Mouse (Mus musculus) megakaryocyte, embryonic 14.5 days (primary cell): ENCODE results near the gene Gm12166. TPM values are rescaled to one million over a fixed set of nuclear protein-coding genes. Genes with fewer than 3 reads are reported as not detected.
"Not testable (repeated sequence)": the region's sequence is repeated elsewhere in the genome, so short reads cannot be mapped to it uniquely, and the experiment has no call there.

Experiments used
- H3K27me3 ChIP-seq: replicated peaks from 2 replicates; pipeline ENCODE3; 2012; ENCODE audit warnings: inconsistent platforms
- H3K36me3 ChIP-seq: replicated peaks from 2 replicates; pipeline ENCODE3; 2012; ENCODE audit warnings: low read length, inconsistent platforms, mixed read lengths
- H3K4me1 ChIP-seq: 2 replicates; pipeline ENCODE4 v1.6.1; 2012; ENCODE audit warnings: inconsistent platforms
- H3K4me3 ChIP-seq: replicated peaks from 2 replicates; pipeline ENCODE3; 2012; ENCODE audit warnings: moderate library complexity, mild to moderate bottlenecking, inconsistent platforms
- H3K9me3 ChIP-seq: 2 replicates; pipeline ENCODE4 v1.6.1; 2012; ENCODE audit warnings: inconsistent platforms
- FLI1 ChIP-seq: IDR thresholded peaks from 2 replicates; pipeline ENCODE4 v1.6.1; 2012; ENCODE audit warnings: low read length, inconsistent platforms, mixed read lengths
- GATA1 ChIP-seq: IDR thresholded peaks from 3 replicates; pipeline ENCODE4 v1.6.1; 2012; ENCODE audit warnings: mixed read lengths, low read length, inconsistent platforms, borderline replicate concordance
- polyA plus RNA-seq: library from polyadenylated mRNA; stranded (reverse); fragments of >175 nt; gene quantifications from 2 replicates; pipeline ENCODE4 v1.2.3, GENCODE M21; 2012; ENCODE audit warnings: low replicate concordance; ENCODE audit not compliant: insufficient read depth

Gm12166 gene
- polyA plus RNA-seq, 1 experiment = 0.78 TPM

- no peak for TF ChIP-seq GATA1
- no peak for TF ChIP-seq FLI1
- Histone ChIP-seq H3K4me3 (no peak overlapping the region), H3K9me3 (no peaks in the 10 kb centered on the region), H3K27me3 (peaks cover 48% of the 10 kb centered on the region), H3K4me1 (peaks cover 7% of the 10 kb centered on the region), H3K36me3 (no peaks in the 10 kb centered on the region)
Observed at GRCm38 (mm10) chr11:46056770-46057411, 4.8 kb upstream of the Gm12166 start.

GRCm38 (mm10) chr11:46055896-46056769, 4.0 kb upstream of the Gm12166 start, which contains the start of gene Adam19:
Gene Adam19 (plus strand): TSS chr11:46055992.
- Histone ChIP-seq H3K9me3 (no peaks in the 10 kb centered on the region), H3K4me3 (peak within 1 kb of the TSS; percentile 76), H3K4me1 (peaks cover 6% of the 10 kb centered on the region; the same call in 1 of the 2 replicates), H3K36me3 (no peaks in the 10 kb centered on the region), H3K27me3 (peaks cover 48% of the 10 kb centered on the region)
- TF ChIP-seq GATA1 = no peak
- TF ChIP-seq FLI1 = no peak

DNA sequence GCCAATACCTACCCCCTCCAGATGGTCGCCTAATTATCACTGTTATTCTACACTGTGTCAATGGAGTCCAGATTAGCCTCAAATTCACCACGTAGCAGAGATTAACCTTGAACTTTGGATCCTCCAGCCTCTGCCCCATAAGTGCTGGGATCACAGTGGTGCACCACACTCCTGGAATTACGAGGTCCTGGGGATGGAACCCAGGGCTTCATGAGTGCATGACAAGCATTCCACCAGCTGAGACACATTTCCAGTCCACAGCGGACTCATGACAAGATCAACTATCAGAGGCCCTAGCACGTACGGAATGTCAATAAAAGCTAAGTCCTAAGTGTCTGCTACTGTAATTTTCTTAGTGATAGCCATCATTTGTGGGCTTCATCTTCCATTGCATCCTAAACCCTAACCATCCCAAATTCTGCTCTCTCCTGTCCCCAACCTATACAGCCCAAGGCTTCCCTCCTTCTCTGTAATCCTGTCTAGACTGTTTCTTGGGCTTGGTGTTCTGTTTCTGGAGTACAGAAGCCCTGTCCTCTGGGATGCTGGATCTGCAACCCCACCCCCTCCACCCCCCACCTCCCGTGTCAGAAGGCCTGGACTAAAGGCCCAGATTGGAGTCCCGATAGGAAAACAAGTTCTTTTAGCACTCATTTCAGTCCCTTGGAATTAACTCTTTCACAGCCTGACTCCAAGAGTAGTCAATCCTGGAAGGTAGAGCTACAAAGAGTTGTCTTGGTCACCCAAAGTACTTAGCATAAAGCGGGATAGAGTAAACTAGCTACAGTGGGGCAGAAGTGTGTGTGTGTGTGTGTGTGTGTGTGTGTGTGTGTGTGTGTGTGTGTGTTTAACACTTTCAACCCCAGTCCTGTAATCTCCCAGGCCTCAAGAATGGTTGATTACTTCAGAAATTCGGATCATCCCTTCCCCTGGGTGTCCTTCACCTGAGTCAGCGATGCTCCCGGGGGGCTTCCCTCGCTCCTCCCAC, 3.1 kb upstream of the Gm12166 start:
- no peaks in the 10 kb centered on the region for H3K36me3 ChIP-seq
- no peak for TF ChIP-seq FLI1
- no peak for TF ChIP-seq GATA1
- H3K4me3 ChIP-seq = no peak overlapping the region
- peaks cover 46% of the 10 kb centered on the region for H3K27me3 ChIP-seq
- H3K4me1 ChIP-seq = peaks cover 6% of the 10 kb centered on the region; the same call in 1 of the 2 replicates
- H3K9me3 ChIP-seq = no peaks in the 10 kb centered on the region

- no peaks in the 10 kb centered on the region for H3K9me3 ChIP-seq
- H3K4me3 ChIP-seq = no peak overlapping the region
- H3K36me3 ChIP-seq = no peaks in the 10 kb centered on the region
- TF ChIP-seq FLI1 (no peak), GATA1 (no peak)
- peaks cover 6% of the 10 kb centered on the region; the same call in 1 of the 2 replicates for H3K4me1 ChIP-seq
- H3K27me3 ChIP-seq = peaks cover 44% of the 10 kb centered on the region
Observed at GRCm38 (mm10) chr11:46054311-46054710, 2.2 kb upstream of the Gm12166 start.

- peaks cover 45% of the 10 kb centered on the region for H3K27me3 ChIP-seq
- H3K4me3 ChIP-seq, H3K9me3 ChIP-seq, H3K36me3 ChIP-seq, H3K4me1 ChIP-seq: not testable (repeated sequence)
Observed at GRCm38 (mm10) chr11:46053457-46053856, 1.3 kb upstream of the Gm12166 start.

DNA sequence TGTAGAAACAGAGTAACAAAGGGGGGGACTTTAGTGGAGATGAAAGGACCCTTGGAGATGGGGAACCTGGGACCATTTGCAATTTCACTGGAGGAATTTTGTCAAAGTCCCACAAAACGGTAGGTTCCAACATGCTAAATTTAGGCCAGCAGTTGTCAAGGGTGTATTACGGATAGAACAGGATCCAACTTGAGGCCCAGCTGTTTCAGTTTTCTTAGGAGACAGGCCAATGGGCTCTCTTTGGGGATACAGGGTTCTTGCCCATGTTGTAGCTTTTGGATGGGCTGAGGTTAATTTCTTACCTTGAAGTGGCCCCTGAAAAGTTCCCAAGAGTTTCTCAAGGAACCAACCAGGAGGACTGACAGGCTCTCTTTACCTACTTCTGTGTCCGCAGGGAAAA, 4.9 kb downstream of the Gm12166 start:
- Histone ChIP-seq H3K4me1 (no peaks in the 10 kb centered on the region), H3K27me3 (peaks cover 2% of the 10 kb centered on the region), H3K36me3 (no peaks in the 10 kb centered on the region), H3K4me3 (no peak overlapping the region), H3K9me3 (peaks cover 6% of the 10 kb centered on the region; the same call in 1 of the 2 replicates)
- TF ChIP-seq GATA1 = no peak
- TF ChIP-seq FLI1 = no peak

DNA sequence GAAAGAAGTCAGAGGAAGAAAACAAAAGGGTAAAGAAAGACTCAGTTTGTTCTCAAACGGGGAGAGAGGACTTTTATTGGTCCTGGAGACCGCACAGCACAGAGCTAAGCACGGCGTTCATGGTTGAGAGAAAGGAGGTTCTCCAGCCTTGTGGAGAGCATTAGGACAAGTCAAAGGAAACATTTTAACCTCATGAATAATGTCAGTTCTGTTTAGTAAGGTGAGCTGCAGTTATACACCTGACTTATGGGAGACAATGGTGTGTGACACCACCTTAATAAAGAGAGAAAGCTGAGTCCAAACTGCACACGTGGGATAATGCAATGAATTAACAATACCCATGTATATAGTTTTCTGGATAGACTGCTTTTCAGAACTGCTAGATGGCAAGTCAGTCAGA, 7.3 kb downstream of the Gm12166 start:
- Histone ChIP-seq H3K9me3 (peaks cover 6% of the 10 kb centered on the region; the same call in 1 of the 2 replicates), H3K4me1 (no peaks in the 10 kb centered on the region), H3K36me3 (no peaks in the 10 kb centered on the region), H3K27me3 (peaks cover 4% of the 10 kb centered on the region), H3K4me3 (no peak overlapping the region)
- TF ChIP-seq GATA1 (no peak), FLI1 (no peak)

DNA sequence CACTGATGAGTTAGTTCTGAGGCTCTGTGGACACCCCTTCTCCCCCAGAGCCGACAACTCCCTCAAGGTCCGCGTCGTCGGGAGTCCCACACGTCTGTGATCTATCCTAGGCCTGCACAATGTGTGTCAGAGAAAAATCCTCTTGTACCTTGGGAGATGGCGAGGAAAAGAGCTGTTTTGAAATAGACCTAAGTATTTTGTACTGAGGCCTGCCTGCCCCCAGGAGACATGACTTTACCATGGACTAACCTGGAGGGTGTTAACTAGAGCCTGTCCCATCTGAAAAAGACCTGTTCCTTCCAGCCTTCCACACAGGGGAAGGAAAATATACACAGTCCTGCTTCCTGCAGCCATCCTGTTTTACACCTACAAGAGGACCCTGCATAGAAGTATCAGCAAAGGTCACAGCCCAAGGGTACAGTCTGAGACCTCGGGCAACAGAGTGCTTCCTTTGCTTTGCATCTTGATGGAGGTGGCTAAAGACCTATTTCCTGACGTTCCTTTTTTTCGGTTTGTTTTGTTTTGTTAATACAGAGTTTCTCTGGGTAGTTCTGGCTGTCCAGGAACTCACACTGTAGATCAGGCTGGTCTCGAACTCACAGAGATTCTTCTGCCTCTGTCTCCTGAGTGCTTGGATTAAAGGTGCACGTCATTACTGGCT, 10.4 kb downstream of the Gm12166 start:
- H3K27me3 ChIP-seq = peaks cover 2% of the 10 kb centered on the region
- H3K4me3 ChIP-seq = no peak overlapping the region
- H3K4me1 ChIP-seq = no peaks in the 10 kb centered on the region
- peaks cover 18% of the 10 kb centered on the region for H3K9me3 ChIP-seq
- H3K36me3 ChIP-seq = no peaks in the 10 kb centered on the region
- TF ChIP-seq GATA1 = no peak
- no peak for TF ChIP-seq FLI1
